Mouse (Mus musculus): Measurements from ENCODE around the gene Ccdc7a. TPM values are rescaled to one million over a fixed set of nuclear protein-coding genes. Genes with fewer than 3 reads are reported as not detected.
"Not testable (repeated sequence)": the region's sequence is repeated elsewhere in the genome, so short reads cannot be mapped to it uniquely, and the experiment has no call there.

The Ccdc7a gene
- not detected for total RNA-seq (2022)

GRCm38 (mm10) chr8:129065417-129065816 lies at the start of gene Ccdc7a:
Gene Ccdc7a (minus strand): TSS chr8:129065517.
- not testable (repeated sequence) for DNase-seq

- not testable (repeated sequence) for DNase-seq
These were observed 1.5 kb upstream of the Ccdc7a start, which contains the start of gene Ccdc7b for GRCm38 (mm10) chr8:129066834-129067233. Gene Ccdc7b (plus strand): TSS chr8:129067134.

GRCm38 (mm10) chr8:128991389-128991788 lies 73.9 kb downstream of the Ccdc7a start:
- no peak for DNase-seq

GRCm38 (mm10) chr8:128948941-128949340 lies 116.4 kb downstream of the Ccdc7a start:
- not testable (repeated sequence) for DNase-seq

GRCm38 (mm10) chr8:128941022-128941641 lies 124.2 kb downstream of the Ccdc7a start:
- peak; percentile 8 for DNase-seq

- DNase-seq, result no peak
These were observed 131.9 kb downstream of the Ccdc7a start for GRCm38 (mm10) chr8:128933446-128933845.

GRCm38 (mm10) chr8:128882719-128883118 lies 182.6 kb downstream of the Ccdc7a start:
- no peak for DNase-seq

GRCm38 (mm10) chr8:128843749-128844148 lies 221.6 kb downstream of the Ccdc7a start:
- DNase-seq, result no peak

GRCm38 (mm10) chr8:128812521-128812920 lies 252.8 kb downstream of the Ccdc7a start:
- DNase-seq, result no peak

- DNase-seq, result no peak
These were observed 266.7 kb downstream of the Ccdc7a start, which contains the start of gene Gm3952 for GRCm38 (mm10) chr8:128798594-128798993. Gene Gm3952 (minus strand): TSS chr8:128798694.

GRCm38 (mm10) chr8:128735692-128736091 lies 329.6 kb downstream of the Ccdc7a start:
- DNase-seq, result no peak

- no peak for DNase-seq
These were observed 331.2 kb downstream of the Ccdc7a start for GRCm38 (mm10) chr8:128734118-128734517.

- no peak for DNase-seq
These were observed 333.1 kb downstream of the Ccdc7a start for GRCm38 (mm10) chr8:128732254-128732653.

GRCm38 (mm10) chr8:128727213-128727612 lies 338.1 kb downstream of the Ccdc7a start:
- DNase-seq, result no peak

GRCm38 (mm10) chr8:128724819-128725218 lies 340.5 kb downstream of the Ccdc7a start:
- DNase-seq, result no peak

GRCm38 (mm10) chr8:128716184-128716583 lies 349.1 kb downstream of the Ccdc7a start:
- DNase-seq, result no peak

GRCm38 (mm10) chr8:128709261-128709660 lies 356.1 kb downstream of the Ccdc7a start:
- peak; percentile 67 for DNase-seq

GRCm38 (mm10) chr8:128704836-128705235 lies 360.5 kb downstream of the Ccdc7a start:
- DNase-seq, result no peak

- DNase-seq, result no peak
These were observed 360.9 kb downstream of the Ccdc7a start for GRCm38 (mm10) chr8:128704376-128704775.

GRCm38 (mm10) chr8:128697945-128698344 lies 367.4 kb downstream of the Ccdc7a start:
- DNase-seq, result no peak

- no peak for DNase-seq
These were observed 368.5 kb downstream of the Ccdc7a start for GRCm38 (mm10) chr8:128696701-128697397.

- no peak for DNase-seq
These were observed 375.3 kb downstream of the Ccdc7a start for GRCm38 (mm10) chr8:128690056-128690455.

- DNase-seq, result no peak
These were observed 376.6 kb downstream of the Ccdc7a start for GRCm38 (mm10) chr8:128688679-128689078.

- no peak for DNase-seq
These were observed 378.8 kb downstream of the Ccdc7a start for GRCm38 (mm10) chr8:128686429-128686990.
